ENCODE assay signal across 8 mouse cellular contexts in the genomic region with DNA sequence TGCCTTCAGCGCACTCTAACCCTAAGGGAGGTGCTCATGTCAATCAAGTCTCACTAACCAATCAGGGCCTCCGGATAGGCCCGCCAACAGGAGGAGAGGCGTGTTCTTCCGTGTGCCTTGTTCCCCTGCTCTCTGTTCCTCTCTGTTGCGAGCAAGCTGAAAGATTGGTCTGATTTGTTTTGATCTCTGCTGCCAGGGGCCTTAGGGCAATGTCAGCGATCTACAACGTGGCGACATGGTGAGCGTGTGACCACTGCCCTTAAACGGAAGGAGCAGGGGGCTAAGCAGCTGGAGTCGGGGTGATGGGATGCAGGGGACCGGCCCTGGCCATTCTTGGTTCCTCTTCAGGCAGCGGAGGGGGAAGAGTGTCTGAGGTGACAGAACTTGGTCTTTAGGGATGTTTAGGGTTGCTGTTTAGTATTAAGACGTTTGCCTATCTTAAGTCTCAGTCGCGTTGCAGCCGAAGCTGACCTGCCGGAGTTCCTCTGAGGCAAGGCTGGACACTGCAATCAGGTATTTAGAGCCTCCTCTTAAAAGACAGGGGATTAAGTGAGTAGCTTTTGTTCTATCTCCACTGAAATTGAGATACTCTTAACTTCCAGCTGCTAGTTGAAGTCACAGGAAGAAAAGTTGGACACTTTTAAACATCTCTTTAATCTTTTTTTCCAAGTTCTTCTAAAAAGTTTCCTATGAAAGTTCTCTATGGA.
DNase-seq lines count a peak whose midpoint lies in the region; ATAC-seq and TF ChIP-seq lines count a peak whose summit lies in the region.
"Not testable (repeated sequence)": the region's sequence is repeated elsewhere in the genome, so short reads cannot be mapped to it uniquely, and the experiment has no call there.

No protein-coding gene starts in this region.

- H3K9me3 ChIP-seq in hindbrain, postnatal 0 days (ENCODE audit: low read length): not testable (repeated sequence)

- intact Hi-C loops in gastrocnemius, postnatal 14 days (cut with DNase I; ENCODE audit: low total_unique reads); left cerebral cortex, postnatal 10 days (cut with DNase I): not testable (repeated sequence)

- WGBS in hindbrain, postnatal 0 days: 1% methylated on average over 19 of the region's 19 CpGs

- H3K27ac ChIP-seq in hindbrain, postnatal 0 days: not testable (repeated sequence)

- ATAC-seq in activated CD4-positive, CD25-positive, alpha-beta regulatory T cell, adult 4 months: peak; percentile 84
- ATAC-seq in hindbrain, postnatal 0 days: not testable (repeated sequence)

- peak overlapping the region; percentile 50 for H3K4me3 ChIP-seq in hindbrain, postnatal 0 days (ENCODE audit: low read length)

- not testable (repeated sequence) for H3K27me3 ChIP-seq in hindbrain, postnatal 0 days (ENCODE audit: insufficient read depth, low read length)

- H3K36me3 ChIP-seq in hindbrain, postnatal 0 days (ENCODE audit: insufficient read depth, low read length): not testable (repeated sequence)

- H3K4me1 ChIP-seq in hindbrain, postnatal 0 days (ENCODE audit: insufficient read depth, low read length): not testable (repeated sequence)

- peak overlapping the region; percentile 55 for H3K4me2 ChIP-seq in hindbrain, postnatal 0 days (ENCODE audit: low read depth, low read length)

- TF ChIP-seq CTCF in hindbrain, postnatal 0 days (IDR thresholded peaks at IDR 0.05; ENCODE audit: low read depth): not testable (repeated sequence)

- DNase-seq in embryo, embryonic 10.5 days (ENCODE audit: low spot score): peak; percentile 80
- peak; percentile 5 for DNase-seq in gastrocnemius, postnatal 14 days
- DNase-seq in hindbrain, postnatal 0 days (ENCODE audit: low spot score): peak; percentile 49
- peak; percentile 3 to 24 for DNase-seq in left cerebral cortex, postnatal 10 days (ENCODE audit: extremely low spot score in 1 of 2, low spot score in 2 of 2)
- DNase-seq in lung, postnatal 4 days: peak; percentile 44 to 57
- DNase-seq in ovary, postnatal 36 days (ENCODE audit: low spot score): peak; percentile 37
- DNase-seq in thymus, postnatal 10 days (ENCODE audit: low spot score in 2 of 2): peak; percentile 27 to 32

- peak overlapping the region; percentile 30; the same call in 1 of the 2 replicates for H3K9ac ChIP-seq in hindbrain, postnatal 0 days (replicated peaks; ENCODE audit: low read length)

Comparison
In these comparisons a context has a peak if more than half of its experiments do, and no peak if none do; other contexts are left out.
1. DNase-seq: peak in every context shown above with its lines; median percentile 80 in embryo, embryonic 10.5 days; 50 in lung, postnatal 4 days; 49 in hindbrain, postnatal 0 days; 37 in ovary, postnatal 36 days; 30 in thymus, postnatal 10 days; 14 in left cerebral cortex, postnatal 10 days; 5 in gastrocnemius, postnatal 14 days.